Mouse (Mus musculus) MEL (cell line): ENCODE measurements around the gene Plxna4.

ENCODE experiments used
- CTCF ChIP-seq, 3 experiments: IDR thresholded peaks in 2 of 3; conservative IDR thresholded peaks in 1 of 3; 2 replicates each; pipeline ENCODE4 v1.5.1; 2011 to 2012; ENCODE audit warnings: low read length in 3 of 3, low read depth in 2 of 3, mild to moderate bottlenecking in 2 of 3, improper control_type of control experiment in 1 of 3, inconsistent platforms in 1 of 3, mixed read lengths in 1 of 3, moderate library complexity in 1 of 3; ENCODE audit not compliant: control insufficient read depth in 1 of 3, insufficient read depth in 1 of 3, poor library complexity in 1 of 3, severe bottlenecking in 1 of 3
- EP300 ChIP-seq, 2 experiments: IDR thresholded peaks; 2 replicates each; pipeline ENCODE4 v1.6.1; 2011; ENCODE audit warnings: improper control_type of control experiment in 2 of 2, low read length in 2 of 2, low read depth in 1 of 2, mild to moderate bottlenecking in 1 of 2
- MEF2A ChIP-seq: IDR thresholded peaks from 2 replicates; pipeline ENCODE4 v1.6.1; 2014; ENCODE audit warnings: low read depth, mild to moderate bottlenecking, inconsistent platforms, low read length, improper control_type of control experiment; ENCODE audit not compliant: poor library complexity, insufficient replicate concordance, severe bottlenecking; ENCODE audit errors: extremely low read depth
- NELFE ChIP-seq: IDR thresholded peaks from 2 replicates; pipeline ENCODE4 v1.6.1; 2011; ENCODE audit warnings: low read depth, low read length, improper control_type of control experiment
- POLR2A ChIP-seq, 2 experiments: IDR thresholded peaks; 2 replicates each; pipeline ENCODE4 v1.6.1; 2011 to 2012; ENCODE audit warnings: low read length in 2 of 2, mild to moderate bottlenecking in 2 of 2, control low read depth in 1 of 2, improper control_type of control experiment in 1 of 2, low read depth in 1 of 2, moderate library complexity in 1 of 2; ENCODE audit not compliant: control insufficient read depth in 1 of 2, insufficient read depth in 1 of 2, poor library complexity in 1 of 2
- POLR2AphosphoS2 ChIP-seq: IDR thresholded peaks from 2 replicates; pipeline ENCODE4 v1.6.1; 2011; ENCODE audit warnings: low read length, improper control_type of control experiment
- TAL1 ChIP-seq: IDR thresholded peaks from 2 replicates; pipeline ENCODE4 v1.6.1; 2012; ENCODE audit warnings: mild to moderate bottlenecking, inconsistent platforms, low read length, moderate library complexity, mixed read lengths
- TBP ChIP-seq: IDR thresholded peaks from 2 replicates; pipeline ENCODE4 v1.8.0; 2011; ENCODE audit warnings: low read depth, low read length, improper control_type of control experiment
- ZC3H11A ChIP-seq: IDR thresholded peaks from 2 replicates; pipeline ENCODE4 v1.6.1; 2012; ENCODE audit warnings: low read depth, mild to moderate bottlenecking, inconsistent platforms, low read length, improper control_type of control experiment

GRCm38 (mm10) chr6:32472062-32472461 is 115.9 kb downstream of the Plxna4 start:
- TF ChIP-seq TAL1 = no peak
- TF ChIP-seq TBP = no peak
- no peak for TF ChIP-seq MEF2A
- TF ChIP-seq POLR2A (IDR thresholded peaks at IDR 0.05; ENCODE audit: control insufficient read depth in 1 of 2, insufficient read depth in 1 of 2, low read depth in 1 of 2, low read length in 2 of 2, poor library complexity in 1 of 2) = no peak
- TF ChIP-seq EP300 (IDR thresholded peaks at IDR 0.05; ENCODE audit: low read depth in 1 of 2, low read length in 2 of 2) = no peak
- no peak for TF ChIP-seq CTCF (IDR thresholded peaks at IDR 0.05 in 2 of 3, conservative IDR thresholded peaks at IDR 0.05 in 1 of 3; ENCODE audit: control insufficient read depth in 1 of 3, insufficient read depth in 1 of 3, low read depth in 2 of 3, low read length in 3 of 3, poor library complexity in 1 of 3, severe bottlenecking in 1 of 3)
- no peak for TF ChIP-seq NELFE
- no peak for TF ChIP-seq POLR2AphosphoS2
- TF ChIP-seq ZC3H11A = no peak
